Mouse (Mus musculus): ENCODE results near the gene Bphl.

- TF ChIP-seq CTCF (IDR thresholded peaks at IDR 0.05; ENCODE audit: borderline replicate concordance, extremely low read depth, insufficient read depth, insufficient read length) (no peak), POLR2A (IDR thresholded peaks at IDR 0.05; ENCODE audit: borderline replicate concordance, extremely low read depth, insufficient read depth, insufficient read length, poor library complexity, severe bottlenecking) (no peak)
Measured at GRCm38 (mm10) chr13:34047526-34047925, 10.1 kb downstream of the Bphl start.

Data from brain, embryonic 14.5 days (tissue).